In genomic region chr4:133009676-133010075, GRCm38 (mm10) we compare ENCODE assay signal across 9 mouse cellular contexts. TPM values are rescaled to one million over a fixed set of nuclear protein-coding genes. Genes with fewer than 3 reads are reported as not detected.
"Had no signal": no experiment of that assay in that cellular context is flagged by ENCODE, and none has a peak within 500 bp of the region (broad histone marks: within the 10 kb centered on the region; RNA-seq: fewer than 3 reads in every experiment).

No protein-coding gene starts in this region.

- H3K9me3 ChIP-seq: kidney, embryonic 15.5 days; limb, embryonic 15.5 days; liver, embryonic 13.5 days; midbrain, embryonic 13.5 days; neural tube, embryonic 12.5 days had no signal

- H3K9ac ChIP-seq: kidney, embryonic 15.5 days; limb, embryonic 15.5 days; liver, embryonic 13.5 days; midbrain, embryonic 13.5 days; neural tube, embryonic 12.5 days had no signal

- H3K36me3 ChIP-seq: kidney, embryonic 15.5 days; limb, embryonic 15.5 days; liver, embryonic 13.5 days; midbrain, embryonic 13.5 days; neural tube, embryonic 12.5 days had no signal

- ATAC-seq: midbrain, embryonic 13.5 days had no signal

- DNase-seq: thymus, adult 18-20 months had no signal

- H3K4me2 ChIP-seq: midbrain, embryonic 13.5 days had no signal

- H3K4me3 ChIP-seq: left cerebral cortex, adult 2 months; neural tube, embryonic 12.5 days had no signal

- H3K27ac ChIP-seq: left cerebral cortex, adult 2 months; limb, embryonic 15.5 days; liver, embryonic 13.5 days; midbrain, embryonic 13.5 days; neural tube, embryonic 12.5 days had no signal

RNA-seq across cellular contexts. Expression of gene Fgr, which starts 35.8 kb away (rescaled TPM):
- total RNA-seq: left cerebral cortex, postnatal 14 days had no signal
- polyA plus RNA-seq: myocyte had no signal
